Mouse (Mus musculus): ENCODE results near the gene Helz2.

Gene Helz2

DNA sequence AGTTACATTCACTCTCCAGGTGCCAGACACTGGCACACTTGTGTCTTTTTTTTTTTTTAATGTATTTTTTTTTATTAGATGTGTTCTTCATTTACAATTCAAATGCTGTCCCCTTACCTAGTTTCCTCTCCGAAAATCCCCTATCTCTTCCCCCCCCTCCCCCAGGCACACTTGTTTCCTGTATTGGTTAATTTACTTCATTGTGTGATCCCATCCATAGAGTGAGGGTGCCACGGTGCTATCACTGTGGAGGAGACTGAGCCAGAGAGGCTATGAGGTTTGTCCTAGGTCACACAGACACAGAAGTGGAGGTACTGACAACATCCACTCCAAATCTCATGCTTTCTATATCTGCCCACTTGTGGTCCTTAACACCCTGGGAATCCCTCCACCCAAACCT lies 3.0 kb downstream of the Helz2 start:
- no peak for DNase-seq (ENCODE audit: inconsistent age in 2 of 2, low spot score in 1 of 2)

DNA sequence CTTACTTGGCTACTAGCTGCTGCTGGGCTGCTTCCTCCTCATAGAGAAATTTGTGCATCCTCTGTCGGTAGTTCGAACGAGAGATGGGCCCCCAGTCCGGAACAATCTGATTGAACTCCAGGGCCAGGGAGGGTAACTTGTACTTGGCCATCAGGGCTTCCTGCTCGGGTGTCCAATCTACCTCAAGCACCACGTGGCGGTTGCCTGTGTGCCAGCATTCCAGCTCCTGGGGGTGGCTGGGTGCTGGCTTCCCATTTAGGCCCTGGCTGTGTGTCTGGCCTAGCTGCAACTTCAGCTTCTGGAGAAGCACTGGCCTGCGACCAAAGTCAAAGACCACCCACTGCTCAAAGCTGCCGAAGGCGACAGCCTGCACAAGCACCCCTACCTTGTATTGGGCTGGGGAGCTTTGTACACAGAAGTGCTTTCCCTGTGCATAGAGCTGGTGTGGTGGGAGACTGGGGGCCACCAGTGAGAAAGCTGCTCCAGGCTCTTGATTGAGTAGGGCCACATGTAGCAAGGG lies 3.7 kb downstream of the Helz2 start:
- DNase-seq (ENCODE audit: inconsistent age in 2 of 2, low spot score in 1 of 2) = peak in 1 of 2 experiments; percentile 36

DNA sequence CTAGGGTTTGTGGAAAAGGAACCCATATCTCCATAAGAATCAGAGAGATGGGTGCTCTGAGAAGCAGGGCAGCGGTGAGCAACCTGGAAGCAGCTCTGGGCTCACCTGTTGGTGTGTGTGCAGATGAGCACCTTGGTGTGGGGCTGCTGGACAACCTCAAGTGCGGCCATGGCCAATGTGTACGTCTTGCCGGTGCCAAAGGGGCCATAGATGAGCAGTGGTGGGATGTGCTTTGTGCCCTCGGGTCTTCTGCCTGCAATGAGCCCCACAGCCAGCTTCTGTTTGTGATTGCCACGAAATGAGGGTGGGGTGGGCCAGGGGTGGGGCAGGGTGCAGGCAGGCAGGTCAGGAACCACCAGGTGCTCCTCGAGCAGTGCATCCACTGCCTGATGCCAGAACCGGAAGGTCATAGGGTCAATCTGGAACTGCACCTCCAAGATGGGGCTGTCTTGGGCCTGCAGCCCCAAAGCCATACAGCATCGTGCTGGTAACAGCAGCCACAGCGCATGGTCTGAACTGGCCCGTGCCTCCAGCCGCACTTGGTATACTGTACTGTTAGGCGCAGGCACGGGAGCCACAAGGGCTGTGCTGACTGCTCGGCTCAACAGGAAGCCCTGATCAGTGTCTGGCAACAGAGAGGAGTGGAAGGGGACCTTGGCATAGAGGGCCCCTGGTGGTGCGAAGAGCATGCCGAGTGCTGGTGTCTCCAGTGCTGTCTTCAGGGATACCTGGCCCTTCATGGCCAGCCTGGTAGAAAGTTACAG lies 4.4 kb downstream of the Helz2 start:
- no peak for DNase-seq (ENCODE audit: inconsistent age in 2 of 2, low spot score in 1 of 2)

DNA sequence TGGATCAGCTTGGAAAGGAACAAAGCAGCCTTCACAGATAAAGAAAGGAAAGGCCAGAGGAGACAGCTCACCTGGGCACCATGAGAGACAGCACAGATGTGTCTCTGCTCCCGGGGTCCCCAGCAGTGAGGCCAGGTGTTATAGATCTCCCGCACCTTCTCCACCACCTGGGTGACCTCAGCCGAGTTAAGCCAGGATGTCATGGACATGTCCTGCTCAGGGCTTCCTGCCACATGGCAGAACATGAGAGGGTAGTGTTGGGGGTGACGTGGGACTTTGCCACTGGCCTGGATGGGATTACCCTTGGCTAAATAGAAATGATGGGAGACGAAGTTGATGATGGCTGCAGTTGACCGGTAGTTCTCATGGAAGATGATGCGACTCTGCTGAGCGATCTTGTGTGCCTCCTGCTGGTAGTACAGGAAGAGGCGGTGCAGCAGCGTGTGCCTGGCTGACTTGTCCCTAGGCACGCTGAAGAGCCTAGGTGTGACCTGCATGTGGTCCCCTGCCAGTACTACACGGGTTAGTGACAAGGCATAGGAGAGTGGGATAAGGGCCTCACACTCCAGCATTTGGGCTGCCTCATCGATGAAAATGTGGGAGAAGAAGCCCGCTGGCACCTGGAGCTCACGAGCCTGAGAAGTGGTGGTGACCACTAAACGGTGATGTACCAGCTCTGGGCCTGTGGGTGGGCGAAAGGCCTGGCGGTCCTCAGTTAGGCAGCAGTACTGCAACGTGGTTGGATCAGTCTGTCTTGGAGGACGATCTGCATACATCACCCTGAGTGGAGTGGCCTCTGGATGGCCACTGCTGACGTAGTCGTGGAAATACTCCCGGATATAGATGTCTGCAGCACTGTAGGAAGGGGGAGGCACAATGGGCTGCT lies 5.9 kb downstream of the Helz2 start:
- peak in 1 of 2 experiments; percentile 26 for DNase-seq (ENCODE audit: inconsistent age in 2 of 2, low spot score in 1 of 2)

DNA sequence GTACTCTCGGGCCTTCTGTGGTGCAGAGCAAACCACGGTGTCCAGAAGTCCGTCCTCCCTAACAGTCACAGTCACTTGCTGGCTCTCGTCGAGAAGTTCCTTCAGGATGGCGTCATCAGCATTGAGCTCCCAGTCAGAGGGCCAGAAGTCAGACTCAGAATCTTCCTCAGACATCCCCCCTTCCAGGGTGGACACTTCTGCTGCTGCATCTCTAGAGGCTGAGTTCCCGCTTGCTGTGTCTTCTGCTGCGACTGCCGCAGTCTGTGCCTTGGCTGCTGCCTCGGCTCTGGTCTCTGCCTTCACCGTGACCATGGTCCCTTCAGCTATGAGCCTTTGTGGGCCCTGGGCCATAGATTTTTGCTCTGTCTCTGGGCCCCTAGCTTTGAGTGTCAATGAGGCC lies 7.1 kb downstream of the Helz2 start:
- no peak for DNase-seq (ENCODE audit: inconsistent age in 2 of 2, low spot score in 1 of 2)

DNA sequence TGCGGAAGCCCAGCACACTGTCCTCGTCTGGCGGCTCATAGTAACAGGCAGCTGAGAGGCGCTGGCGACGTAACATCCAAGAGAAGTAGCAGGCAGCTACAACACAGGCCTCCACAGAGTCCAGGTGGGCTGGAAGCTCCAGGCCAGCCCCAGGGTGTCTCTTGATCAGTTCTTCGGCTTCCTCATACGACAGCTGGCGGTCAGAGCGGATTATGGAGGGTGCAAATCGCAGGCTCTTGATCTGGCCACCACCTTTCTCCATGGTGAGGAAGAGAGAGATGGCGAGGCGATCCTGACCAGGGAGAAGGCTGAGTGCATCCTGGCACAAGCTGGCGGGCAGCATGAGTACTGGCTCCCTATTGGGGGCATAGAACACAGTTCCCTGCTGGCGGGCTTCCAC lies 8.4 kb downstream of the Helz2 start:
- no peak for DNase-seq (ENCODE audit: inconsistent age in 2 of 2, low spot score in 1 of 2)

DNA sequence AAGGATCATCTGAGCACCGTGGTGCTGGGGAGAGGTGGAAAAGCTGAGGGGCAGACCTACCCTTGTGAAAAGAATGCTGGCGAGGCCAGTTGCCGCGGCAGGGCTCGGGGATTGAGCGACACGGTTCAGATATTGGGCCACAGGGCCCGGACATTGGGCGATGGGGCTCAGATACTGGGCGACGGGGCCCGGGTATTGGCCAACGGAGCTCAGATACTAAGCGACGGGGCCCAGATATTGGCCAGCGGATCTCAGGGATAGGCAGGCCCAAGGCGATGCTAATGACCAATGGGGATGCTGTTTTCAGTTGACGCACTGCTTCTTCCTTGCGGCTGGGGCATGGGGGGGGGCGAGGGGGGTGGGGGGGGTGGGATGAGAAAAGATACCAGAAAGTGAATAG lies 10.7 kb downstream of the Helz2 start:
- no peak for DNase-seq (ENCODE audit: inconsistent age in 2 of 2, low spot score in 1 of 2)

DNA sequence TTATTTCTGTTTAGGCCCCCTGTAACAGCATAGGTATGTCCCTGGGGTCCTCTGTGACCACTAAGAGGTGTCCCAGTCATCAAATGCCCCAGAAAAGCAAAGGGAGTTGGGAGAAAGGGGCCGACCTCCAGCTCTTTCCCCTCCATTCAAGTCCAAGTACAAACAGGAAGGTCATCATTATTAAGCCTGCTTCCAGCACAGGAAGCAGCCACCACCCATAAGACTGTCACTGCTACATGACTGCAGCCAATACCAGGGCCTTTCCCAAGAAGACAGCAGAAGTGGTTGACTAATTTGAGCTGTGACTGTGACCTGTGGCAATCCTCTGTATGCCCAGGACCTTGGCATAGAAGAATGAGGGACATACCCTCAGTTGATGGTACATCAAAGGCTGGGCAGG lies 13.5 kb downstream of the Helz2 start:
- DNase-seq (ENCODE audit: inconsistent age in 2 of 2, low spot score in 1 of 2) = no peak

DNA sequence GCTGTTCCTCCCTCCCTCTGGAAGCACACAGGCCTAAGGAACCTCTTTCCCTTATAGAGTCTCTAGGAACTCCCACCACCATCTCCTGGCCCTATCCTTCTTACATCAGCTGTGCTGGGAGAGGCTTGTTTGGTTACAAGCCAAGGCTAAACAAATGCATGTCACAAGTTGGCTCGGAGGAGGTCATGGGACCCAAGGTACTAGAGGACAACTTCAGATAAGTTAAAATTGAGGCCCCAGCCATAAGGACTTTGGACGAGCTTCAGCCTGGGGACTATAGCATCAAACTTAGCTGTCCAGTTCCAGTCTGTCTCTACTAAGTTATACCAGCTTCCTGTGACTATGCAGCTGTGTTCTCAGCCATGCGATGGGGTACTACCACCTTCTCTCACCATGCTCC lies 14.7 kb downstream of the Helz2 start:
- no peak for DNase-seq (ENCODE audit: inconsistent age in 2 of 2, low spot score in 1 of 2)

DNA sequence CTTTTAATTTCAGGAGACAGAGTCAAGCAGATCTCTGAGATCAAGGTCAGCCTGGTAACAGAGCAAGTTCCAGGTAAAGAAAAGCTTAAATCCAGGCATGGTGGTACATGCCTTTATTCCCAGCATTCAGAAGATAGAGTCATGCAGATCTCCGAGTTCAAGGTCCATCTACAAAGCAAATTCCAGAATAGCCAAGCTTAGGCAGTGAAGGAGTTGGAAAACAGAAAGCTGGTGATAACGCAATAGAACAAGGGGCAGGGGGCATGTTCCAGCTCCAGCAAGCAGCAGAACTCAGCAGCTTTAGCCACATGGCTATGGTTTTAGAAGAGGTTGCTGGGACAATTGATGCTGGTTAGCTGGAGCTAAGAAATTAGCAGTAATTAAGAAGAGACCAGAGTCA lies 16.8 kb downstream of the Helz2 start:
- no peak for DNase-seq (ENCODE audit: inconsistent age in 2 of 2, low spot score in 1 of 2)

DNA sequence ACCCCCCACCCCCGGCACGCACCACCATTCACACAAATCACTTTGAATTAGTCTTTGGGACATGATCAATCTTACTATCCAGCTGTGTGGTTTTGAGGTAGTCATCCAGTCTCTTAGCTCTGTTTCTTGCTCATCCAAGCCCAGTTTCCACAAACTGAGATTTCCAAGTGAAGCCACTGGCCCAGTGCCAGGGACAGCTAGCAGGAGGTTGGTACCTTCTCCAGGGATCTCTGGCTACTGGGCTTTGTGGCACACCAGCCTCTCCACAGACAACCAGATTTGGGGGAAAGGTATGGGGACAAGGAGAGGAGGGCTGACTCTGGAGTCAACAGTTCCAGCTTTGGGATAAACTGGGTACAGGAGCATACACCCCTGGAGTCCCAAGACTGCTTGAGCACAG lies 21.5 kb downstream of the Helz2 start:
- DNase-seq (ENCODE audit: inconsistent age in 2 of 2, low spot score in 1 of 2) = peak; percentile 32 to 62

DNA sequence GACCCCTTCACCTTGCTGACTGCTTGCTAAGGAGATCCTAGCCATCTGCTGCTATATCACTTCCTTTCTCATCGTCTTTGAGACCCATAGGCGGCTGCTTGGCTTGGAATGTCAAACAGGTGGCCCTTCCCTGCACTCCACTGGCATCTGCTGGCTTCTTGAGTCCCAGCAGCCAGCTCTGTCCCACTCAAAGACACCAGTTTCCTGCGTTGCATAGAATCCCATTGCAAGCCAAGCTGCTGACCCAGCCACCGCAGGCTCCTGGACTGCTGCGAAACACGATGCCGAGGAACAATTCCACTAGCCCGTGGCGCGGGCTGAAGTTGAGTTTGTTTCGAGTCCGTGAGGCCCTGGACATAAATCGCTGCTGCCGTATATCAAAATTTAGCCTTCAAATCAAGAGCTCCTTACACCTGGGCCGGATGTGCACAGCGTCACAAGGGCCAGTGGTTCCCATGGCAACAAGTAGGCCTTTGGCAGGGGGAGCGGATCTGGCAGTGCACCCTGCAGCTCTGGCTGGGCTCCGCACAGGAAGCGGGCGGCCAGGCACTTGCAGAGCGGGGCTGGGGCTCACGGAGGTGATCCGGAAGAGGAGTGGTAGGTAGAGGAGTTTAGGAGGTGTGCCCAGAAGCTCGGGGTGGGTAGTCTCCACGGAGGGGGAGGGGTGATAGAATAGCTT lies 22.1 kb downstream of the Helz2 start, which contains the start of gene Fndc11:
Gene Fndc11, plus strand, starts transcription at position 476 of the 679 bp plus-strand sequence.
- DNase-seq (ENCODE audit: inconsistent age in 2 of 2, low spot score in 1 of 2) = peak; percentile 85 to 93

DNA sequence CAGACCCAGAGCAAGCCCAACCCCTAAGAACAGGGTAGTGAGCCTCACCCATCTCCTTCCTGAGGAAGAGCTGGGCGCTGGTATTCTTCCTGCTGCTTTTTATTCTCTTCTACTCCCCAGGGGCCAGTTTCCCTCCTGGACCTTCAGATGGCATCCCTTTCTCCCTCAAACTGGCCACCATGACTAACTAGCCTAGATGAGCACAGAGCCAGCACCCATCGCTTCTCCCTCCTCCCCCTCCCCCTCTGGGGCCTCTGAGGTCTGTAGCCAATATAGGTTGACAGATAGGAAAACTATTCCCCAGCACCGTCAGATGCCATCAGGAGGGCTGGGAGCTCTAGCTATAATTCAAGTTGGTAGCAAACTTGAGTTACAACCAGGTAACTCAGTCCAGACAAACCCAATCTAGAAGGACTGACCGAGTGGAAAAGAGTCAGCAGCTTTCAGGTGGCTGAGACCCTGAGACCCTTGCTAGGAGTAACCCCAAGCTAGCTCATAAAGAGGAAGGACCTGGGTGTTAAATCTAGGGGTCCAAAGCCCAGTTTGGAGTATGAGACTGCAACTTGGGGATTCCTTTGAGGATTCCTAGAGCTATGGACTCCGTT lies 22.8 kb downstream of the Helz2 start:
- DNase-seq (ENCODE audit: inconsistent age in 2 of 2, low spot score in 1 of 2) = peak in 1 of 2 experiments; percentile 50

DNA sequence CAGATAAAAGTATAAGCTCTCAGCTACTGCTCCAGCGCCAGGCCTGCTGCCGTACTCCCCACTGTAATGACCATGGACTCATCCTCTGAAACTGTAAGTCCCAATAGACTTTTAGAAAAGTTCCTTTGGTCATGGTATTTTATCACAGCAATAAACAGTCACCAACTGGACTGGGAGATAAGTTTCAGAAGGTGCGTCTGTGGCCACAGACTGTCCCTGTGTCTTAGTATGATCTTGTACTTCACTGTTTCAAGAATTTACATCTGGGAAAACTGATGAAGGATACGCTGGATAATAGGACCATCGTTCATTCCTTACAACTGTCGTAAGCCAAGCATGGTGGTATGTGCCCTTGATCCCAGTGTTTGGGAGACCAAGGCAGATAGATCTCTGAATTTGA lies 25.8 kb downstream of the Helz2 start:
- DNase-seq (ENCODE audit: inconsistent age in 2 of 2, low spot score in 1 of 2) = no peak

DNA sequence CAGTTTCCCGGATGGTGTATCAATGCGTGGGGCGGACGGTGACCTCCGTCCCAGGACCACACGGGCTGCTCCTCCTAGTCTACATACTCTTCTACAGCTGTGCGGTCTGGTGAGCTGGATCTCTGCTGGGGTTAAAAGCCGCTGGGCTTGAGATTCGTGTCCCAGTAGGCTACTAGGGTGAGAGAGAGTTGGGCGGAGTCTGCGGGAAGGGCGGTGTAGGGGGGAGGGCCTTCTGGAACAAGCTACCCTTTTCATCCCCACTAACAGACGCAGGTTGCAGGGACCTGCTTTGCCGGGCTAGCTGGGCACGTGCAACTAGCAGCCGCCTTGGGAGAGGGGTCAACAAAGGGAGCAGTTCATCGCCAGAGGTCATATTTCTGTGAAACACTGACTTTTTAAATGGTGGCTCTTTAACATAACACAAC lies 28.8 kb downstream of the Helz2 start, which contains the start of gene Srms:
Gene Srms, minus strand, starts transcription at position 165 of the 425 bp plus-strand sequence.
- peak; percentile 48 to 75 for DNase-seq (ENCODE audit: inconsistent age in 2 of 2, low spot score in 1 of 2)

DNA sequence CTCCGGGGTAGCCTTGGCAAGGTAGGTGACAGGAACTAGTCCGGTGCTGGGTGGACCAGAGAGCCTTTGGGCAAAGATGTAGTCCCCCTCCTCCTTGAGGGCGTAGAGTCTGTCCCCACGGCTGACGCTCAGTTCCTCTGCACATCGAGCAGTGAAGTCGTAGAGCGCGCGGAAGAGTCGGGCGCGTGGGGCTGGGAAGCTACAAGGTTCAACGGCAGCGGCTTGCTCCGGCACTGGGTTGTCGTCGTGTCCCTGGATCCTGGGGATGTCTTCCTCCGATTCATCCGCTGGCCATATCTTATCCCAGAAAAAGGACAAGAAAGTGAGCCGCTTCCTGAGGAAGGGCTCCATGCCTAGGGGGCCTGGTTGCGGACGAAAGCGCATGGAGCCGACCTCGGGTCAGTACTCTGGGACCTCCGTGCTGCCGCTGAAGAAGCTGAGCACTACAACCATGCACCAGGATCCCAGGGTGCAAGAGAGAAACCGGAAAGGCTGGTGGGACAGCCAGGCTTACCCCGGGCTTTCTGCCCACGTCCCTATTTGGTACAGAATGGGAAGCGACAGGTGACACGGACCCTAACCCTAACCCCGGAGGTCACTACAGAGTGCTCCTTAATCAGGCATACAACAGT lies 29.3 kb downstream of the Helz2 start:
- DNase-seq (ENCODE audit: inconsistent age in 2 of 2, low spot score in 1 of 2) = peak in 1 of 2 experiments; percentile 60

DNA sequence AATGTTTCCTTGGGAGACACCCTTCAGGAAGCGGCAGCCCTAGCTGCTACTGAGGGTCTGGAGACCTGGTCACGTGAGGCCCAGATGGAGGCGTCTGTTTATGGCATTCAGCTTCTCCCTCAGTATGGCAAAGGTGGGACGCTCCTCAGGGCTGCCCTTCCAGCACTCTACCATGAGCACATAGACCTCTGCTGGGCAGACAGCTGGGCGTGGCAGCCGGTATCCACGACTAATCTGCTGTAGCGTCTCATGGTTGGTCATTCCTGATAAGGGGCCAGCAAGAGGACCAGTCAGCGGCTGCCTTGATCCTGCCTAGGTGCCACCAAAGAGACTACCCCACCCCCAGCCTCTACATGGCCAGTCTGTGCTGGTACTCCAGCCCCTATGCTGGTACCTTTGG lies 35.7 kb downstream of the Helz2 start:
- no peak for DNase-seq (ENCODE audit: inconsistent age in 2 of 2, low spot score in 1 of 2)

DNA sequence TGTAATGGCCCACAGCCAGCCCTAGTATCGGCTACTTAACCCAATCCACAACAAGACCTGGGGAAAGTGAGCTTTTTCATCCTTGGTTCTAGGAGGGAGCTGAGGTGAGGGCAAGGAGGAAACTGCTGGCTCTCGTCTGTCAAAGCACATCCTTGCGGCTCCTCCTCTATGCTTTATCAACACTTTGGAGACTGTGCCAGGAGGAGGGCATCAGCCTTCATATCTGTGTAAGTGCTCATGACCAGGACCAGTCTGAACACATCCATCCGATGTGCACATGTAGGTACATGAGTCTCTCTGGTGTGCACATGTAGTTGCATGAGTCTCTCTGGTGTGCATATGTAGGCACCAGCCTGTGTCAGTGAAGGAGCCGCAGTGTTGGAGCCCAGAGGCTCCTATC lies 36.1 kb downstream of the Helz2 start:
- DNase-seq (ENCODE audit: inconsistent age in 2 of 2, low spot score in 1 of 2) = no peak

DNA sequence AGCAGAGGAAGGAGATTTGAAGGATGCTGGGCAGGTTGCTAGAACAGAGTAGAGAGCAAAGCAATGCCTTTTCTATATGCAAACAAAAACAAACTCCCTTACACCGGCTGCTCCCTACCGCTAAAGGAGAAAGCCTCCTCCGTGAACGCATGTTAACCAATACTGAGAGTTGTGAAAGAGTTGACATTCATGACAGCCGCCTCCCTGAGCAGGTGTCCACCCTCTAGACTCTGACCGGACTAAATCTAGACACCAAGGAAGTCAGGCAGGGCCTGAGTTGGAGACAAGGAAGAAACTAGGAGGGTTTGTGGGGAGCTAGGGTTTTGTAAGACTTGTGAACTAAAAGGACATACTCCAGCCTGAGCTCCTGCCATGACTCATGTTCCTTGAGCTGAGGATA lies 38.9 kb downstream of the Helz2 start:
- DNase-seq (ENCODE audit: inconsistent age in 2 of 2, low spot score in 1 of 2) = no peak

DNA sequence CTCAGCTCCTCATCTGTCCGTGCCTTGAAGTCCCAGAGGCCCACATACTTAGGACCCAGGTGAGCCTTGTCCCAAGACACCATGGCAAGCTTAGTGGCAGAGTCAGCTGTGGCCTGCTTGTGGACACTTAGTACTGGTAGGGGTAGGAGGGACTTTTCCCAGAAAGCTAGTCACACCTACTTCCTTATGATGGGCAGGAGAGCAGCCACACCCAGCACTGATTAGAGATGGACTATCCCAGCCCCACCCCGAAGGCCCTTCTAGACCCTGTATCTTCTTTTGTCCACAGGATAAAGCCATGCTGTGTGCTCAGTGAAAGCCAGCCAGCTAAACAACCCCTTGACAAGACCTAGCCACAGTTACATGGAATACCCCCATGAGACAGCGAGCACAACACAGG lies 39.4 kb downstream of the Helz2 start, which contains the start of gene Ptk6:
Gene Ptk6, minus strand, starts transcription at position 368 of the 400 bp plus-strand sequence.
- DNase-seq (ENCODE audit: inconsistent age in 2 of 2, low spot score in 1 of 2) = no peak
